Mouse (Mus musculus): ENCODE measurements around the gene Zfp97. TPM values are rescaled to one million over a fixed set of nuclear protein-coding genes. Genes with fewer than 3 reads are reported as not detected.
A peak's percentile ranks its signal among the peaks of the same experiment; 100 is the strongest.
"Not testable (repeated sequence)": the region's sequence is repeated elsewhere in the genome, so short reads cannot be mapped to it uniquely, and the experiment has no call there.

Zfp97 gene
- polyA plus RNA-seq (2015; fragmentation: Nextera tagmentation; extraction: Ambion mirVana) = 1.7 and 1.8 TPM in 2 replicates

- H3K9ac ChIP-seq (replicated peaks); H3K9me3 ChIP-seq (ENCODE audit: low read length); DNase-seq; H3K27ac ChIP-seq (ENCODE audit: low read depth); H3K4me1 ChIP-seq (ENCODE audit: insufficient read depth); H3K4me3 ChIP-seq (ENCODE audit: low read depth, low read length); H3K36me3 ChIP-seq (replicated peaks; ENCODE audit: insufficient read depth, low read length); H3K4me2 ChIP-seq (ENCODE audit: low read depth, low read length); H3K27me3 ChIP-seq (ENCODE audit: insufficient read depth, low read length): not testable (repeated sequence)
- peak; percentile 100 for ATAC-seq
- WGBS (ENCODE audit: insufficient replicate concordance) = no CpG with 5 or more reads among the region's 8 CpGs
Measured at GRCm38 (mm10) chr17:17120830-17121502, at the start of gene Zfp97. Gene Zfp97 (plus strand): TSS chr17:17121415.

GRCm38 (mm10) chr17:17178757-17179413, 57.7 kb downstream of the Zfp97 start:
- no CpG with 5 or more reads among the region's 8 CpGs for WGBS (ENCODE audit: insufficient replicate concordance)
- H3K4me1 ChIP-seq (ENCODE audit: insufficient read depth); H3K27me3 ChIP-seq (ENCODE audit: insufficient read depth, low read length); H3K27ac ChIP-seq (ENCODE audit: low read depth); H3K9ac ChIP-seq (replicated peaks); H3K4me2 ChIP-seq (ENCODE audit: low read depth, low read length); H3K4me3 ChIP-seq (ENCODE audit: low read depth, low read length); H3K36me3 ChIP-seq (replicated peaks; ENCODE audit: insufficient read depth, low read length); DNase-seq; H3K9me3 ChIP-seq (ENCODE audit: low read length): not testable (repeated sequence)
- peak; percentile 100 for ATAC-seq

GRCm38 (mm10) chr17:17194761-17195160, 73.5 kb downstream of the Zfp97 start:
- not testable (repeated sequence) for H3K4me1 ChIP-seq (ENCODE audit: insufficient read depth); ATAC-seq; H3K9ac ChIP-seq (replicated peaks); H3K4me2 ChIP-seq (ENCODE audit: low read depth, low read length); H3K4me3 ChIP-seq (ENCODE audit: low read depth, low read length); H3K27me3 ChIP-seq (ENCODE audit: insufficient read depth, low read length); H3K9me3 ChIP-seq (ENCODE audit: low read length); H3K27ac ChIP-seq (ENCODE audit: low read depth); H3K36me3 ChIP-seq (replicated peaks; ENCODE audit: insufficient read depth, low read length); DNase-seq

GRCm38 (mm10) chr17:17195178-17195577, 74.0 kb downstream of the Zfp97 start:
- Histone ChIP-seq H3K9me3 (ENCODE audit: low read length) (peaks cover 7% of the 10 kb centered on the region; the same call in 1 of the 2 replicates), H3K27me3 (ENCODE audit: insufficient read depth, low read length) (no peaks in the 10 kb centered on the region), H3K27ac (ENCODE audit: low read depth) (no peak overlapping the region), H3K4me1 (ENCODE audit: insufficient read depth) (no peaks in the 10 kb centered on the region), H3K4me2 (ENCODE audit: low read depth, low read length) (no peak overlapping the region), H3K36me3 (replicated peaks; ENCODE audit: insufficient read depth, low read length) (no peaks in the 10 kb centered on the region), H3K9ac (replicated peaks) (no peak overlapping the region), H3K4me3 (ENCODE audit: low read depth, low read length) (no peak overlapping the region)
- DNase-seq (no peak), ATAC-seq (no peak)
- TF ChIP-seq EP300 (IDR thresholded peaks at IDR 0.05; ENCODE audit: low read depth) (no peak), CTCF (IDR thresholded peaks at IDR 0.05; ENCODE audit: low read depth) (no peak)

- WGBS (ENCODE audit: insufficient replicate concordance) = 82% methylated on average over 3 of the region's 3 CpGs
- not testable (repeated sequence) for ATAC-seq
Measured at GRCm38 (mm10) chr17:17196111-17196510, 74.9 kb downstream of the Zfp97 start.

More at GRCm38 (mm10) chr17:17196111-17196510, 74.9 kb downstream of the Zfp97 start:
- not testable (repeated sequence) for H3K4me3 ChIP-seq (ENCODE audit: low read depth, low read length); DNase-seq; H3K27ac ChIP-seq (ENCODE audit: low read depth); H3K4me1 ChIP-seq (ENCODE audit: insufficient read depth); H3K27me3 ChIP-seq (ENCODE audit: insufficient read depth, low read length); H3K9me3 ChIP-seq (ENCODE audit: low read length); H3K9ac ChIP-seq (replicated peaks); H3K36me3 ChIP-seq (replicated peaks; ENCODE audit: insufficient read depth, low read length); H3K4me2 ChIP-seq (ENCODE audit: low read depth, low read length)

Other genes starting within 250 kb of the Zfp97 start
- 1.5 TPM in 2 replicates for gene Zfp960, start 57.3 kb upstream of the Zfp97 start, polyA plus RNA-seq (2015; fragmentation: Nextera tagmentation; extraction: Ambion mirVana)